Mouse (Mus musculus): Measurements from ENCODE around the gene Itgb7. TPM values are rescaled to one million over a fixed set of nuclear protein-coding genes. Genes with fewer than 3 reads are reported as not detected.

Itgb7 gene
- polyA plus RNA-seq, 1 experiment, result 0.30 TPM

- TF ChIP-seq POLR2A (IDR thresholded peaks at IDR 0.05; ENCODE audit: borderline replicate concordance, extremely low read depth, insufficient read depth, insufficient read length, poor library complexity, severe bottlenecking) (no peak), CTCF (IDR thresholded peaks at IDR 0.05; ENCODE audit: borderline replicate concordance, extremely low read depth, insufficient read depth, insufficient read length) (peak; percentile 14; the same call in 1 of the 2 replicates)
- DNase-seq (ENCODE audit: low read depth), result peak; percentile 50
Measured at GRCm38 (mm10) chr15:102222386-102222785, 9.4 kb downstream of the Itgb7 start.

- DNase-seq (ENCODE audit: low read depth), result no peak
Measured at GRCm38 (mm10) chr15:102217325-102217724, 14.4 kb downstream of the Itgb7 start.

GRCm38 (mm10) chr15:102216459-102217228 lies 15.1 kb downstream of the Itgb7 start:
- TF ChIP-seq POLR2A (IDR thresholded peaks at IDR 0.05; ENCODE audit: borderline replicate concordance, extremely low read depth, insufficient read depth, insufficient read length, poor library complexity, severe bottlenecking) (no peak), CTCF (IDR thresholded peaks at IDR 0.05; ENCODE audit: borderline replicate concordance, extremely low read depth, insufficient read depth, insufficient read length) (no peak)
- no peak for DNase-seq (ENCODE audit: low read depth)

More at GRCm38 (mm10) chr15:102217325-102217724, 14.4 kb downstream of the Itgb7 start:
- TF ChIP-seq CTCF (IDR thresholded peaks at IDR 0.05; ENCODE audit: borderline replicate concordance, extremely low read depth, insufficient read depth, insufficient read length) (no peak), POLR2A (IDR thresholded peaks at IDR 0.05; ENCODE audit: borderline replicate concordance, extremely low read depth, insufficient read depth, insufficient read length, poor library complexity, severe bottlenecking) (no peak)

- no peak for DNase-seq (ENCODE audit: low read depth)
- no peak for TF ChIP-seq POLR2A (IDR thresholded peaks at IDR 0.05; ENCODE audit: borderline replicate concordance, extremely low read depth, insufficient read depth, insufficient read length, poor library complexity, severe bottlenecking)
- TF ChIP-seq CTCF (IDR thresholded peaks at IDR 0.05; ENCODE audit: borderline replicate concordance, extremely low read depth, insufficient read depth, insufficient read length), result no peak
Measured at GRCm38 (mm10) chr15:102215624-102216023, 16.1 kb downstream of the Itgb7 start.

GRCm38 (mm10) chr15:102214132-102214531 lies 17.6 kb downstream of the Itgb7 start:
- no peak for TF ChIP-seq CTCF (IDR thresholded peaks at IDR 0.05; ENCODE audit: borderline replicate concordance, extremely low read depth, insufficient read depth, insufficient read length)
- no peak for TF ChIP-seq POLR2A (IDR thresholded peaks at IDR 0.05; ENCODE audit: borderline replicate concordance, extremely low read depth, insufficient read depth, insufficient read length, poor library complexity, severe bottlenecking)
- DNase-seq (ENCODE audit: low read depth), result no peak

- no peak for TF ChIP-seq CTCF (IDR thresholded peaks at IDR 0.05; ENCODE audit: borderline replicate concordance, extremely low read depth, insufficient read depth, insufficient read length)
- TF ChIP-seq POLR2A (IDR thresholded peaks at IDR 0.05; ENCODE audit: borderline replicate concordance, extremely low read depth, insufficient read depth, insufficient read length, poor library complexity, severe bottlenecking), result no peak
- DNase-seq (ENCODE audit: low read depth), result no peak
Measured at GRCm38 (mm10) chr15:102211895-102212294, 19.8 kb downstream of the Itgb7 start.

- DNase-seq (ENCODE audit: low read depth), result no peak
- TF ChIP-seq POLR2A (IDR thresholded peaks at IDR 0.05; ENCODE audit: borderline replicate concordance, extremely low read depth, insufficient read depth, insufficient read length, poor library complexity, severe bottlenecking) (no peak), CTCF (IDR thresholded peaks at IDR 0.05; ENCODE audit: borderline replicate concordance, extremely low read depth, insufficient read depth, insufficient read length) (no peak)
Measured at GRCm38 (mm10) chr15:102210816-102211215, 20.9 kb downstream of the Itgb7 start.

GRCm38 (mm10) chr15:102209114-102209513 lies 22.6 kb downstream of the Itgb7 start:
- no peak for TF ChIP-seq CTCF (IDR thresholded peaks at IDR 0.05; ENCODE audit: borderline replicate concordance, extremely low read depth, insufficient read depth, insufficient read length)
- TF ChIP-seq POLR2A (IDR thresholded peaks at IDR 0.05; ENCODE audit: borderline replicate concordance, extremely low read depth, insufficient read depth, insufficient read length, poor library complexity, severe bottlenecking), result no peak
- DNase-seq (ENCODE audit: low read depth), result no peak

- TF ChIP-seq POLR2A (IDR thresholded peaks at IDR 0.05; ENCODE audit: borderline replicate concordance, extremely low read depth, insufficient read depth, insufficient read length, poor library complexity, severe bottlenecking), result no peak
- no peak for DNase-seq (ENCODE audit: low read depth)
Measured at GRCm38 (mm10) chr15:102208092-102208561, 23.6 kb downstream of the Itgb7 start.

GRCm38 (mm10) chr15:102207351-102207750 lies 24.4 kb downstream of the Itgb7 start:
- no peak for DNase-seq (ENCODE audit: low read depth)
- no peak for TF ChIP-seq CTCF (IDR thresholded peaks at IDR 0.05; ENCODE audit: borderline replicate concordance, extremely low read depth, insufficient read depth, insufficient read length)
- TF ChIP-seq POLR2A (IDR thresholded peaks at IDR 0.05; ENCODE audit: borderline replicate concordance, extremely low read depth, insufficient read depth, insufficient read length, poor library complexity, severe bottlenecking), result no peak

- peak; percentile 94 for DNase-seq (ENCODE audit: low read depth)
- TF ChIP-seq POLR2A (IDR thresholded peaks at IDR 0.05; ENCODE audit: borderline replicate concordance, extremely low read depth, insufficient read depth, insufficient read length, poor library complexity, severe bottlenecking), result no peak
- no peak for TF ChIP-seq CTCF (IDR thresholded peaks at IDR 0.05; ENCODE audit: borderline replicate concordance, extremely low read depth, insufficient read depth, insufficient read length)
Measured at GRCm38 (mm10) chr15:102205779-102206178, 26.0 kb downstream of the Itgb7 start.
